Mouse (Mus musculus): Measurements from ENCODE around the gene Rreb1. TPM values are rescaled to one million over a fixed set of nuclear protein-coding genes. Genes with fewer than 3 reads are reported as not detected.

Rreb1 gene
- polyA plus RNA-seq (2017; shearing (Covaris generic)) = 17.0 TPM

DNA sequence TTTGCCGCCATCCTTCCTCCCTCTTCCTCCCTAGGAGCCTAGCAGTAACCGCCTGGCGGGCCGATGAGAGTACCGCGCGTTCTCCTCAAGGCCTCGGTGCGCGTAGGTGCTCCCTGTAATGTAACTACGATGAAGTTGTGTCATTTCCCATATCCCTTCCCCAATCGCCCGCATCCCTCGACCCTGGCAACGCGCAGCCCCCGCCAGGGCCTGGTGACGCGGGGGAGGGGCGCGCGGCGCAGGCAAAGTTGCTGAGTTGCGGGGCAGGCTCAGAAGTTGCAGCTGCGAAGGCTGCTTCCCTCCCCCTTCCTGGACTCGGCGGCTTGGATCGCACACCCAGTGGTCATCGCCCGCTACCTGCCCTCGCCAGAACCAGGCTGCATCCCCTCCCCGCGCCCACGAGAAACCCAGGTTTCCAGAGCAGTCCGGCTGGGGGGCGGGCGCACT, at the start of gene Rreb1:
Gene Rreb1 (plus strand): TSS at position 254 of the 447 bp plus-strand sequence.

DNA sequence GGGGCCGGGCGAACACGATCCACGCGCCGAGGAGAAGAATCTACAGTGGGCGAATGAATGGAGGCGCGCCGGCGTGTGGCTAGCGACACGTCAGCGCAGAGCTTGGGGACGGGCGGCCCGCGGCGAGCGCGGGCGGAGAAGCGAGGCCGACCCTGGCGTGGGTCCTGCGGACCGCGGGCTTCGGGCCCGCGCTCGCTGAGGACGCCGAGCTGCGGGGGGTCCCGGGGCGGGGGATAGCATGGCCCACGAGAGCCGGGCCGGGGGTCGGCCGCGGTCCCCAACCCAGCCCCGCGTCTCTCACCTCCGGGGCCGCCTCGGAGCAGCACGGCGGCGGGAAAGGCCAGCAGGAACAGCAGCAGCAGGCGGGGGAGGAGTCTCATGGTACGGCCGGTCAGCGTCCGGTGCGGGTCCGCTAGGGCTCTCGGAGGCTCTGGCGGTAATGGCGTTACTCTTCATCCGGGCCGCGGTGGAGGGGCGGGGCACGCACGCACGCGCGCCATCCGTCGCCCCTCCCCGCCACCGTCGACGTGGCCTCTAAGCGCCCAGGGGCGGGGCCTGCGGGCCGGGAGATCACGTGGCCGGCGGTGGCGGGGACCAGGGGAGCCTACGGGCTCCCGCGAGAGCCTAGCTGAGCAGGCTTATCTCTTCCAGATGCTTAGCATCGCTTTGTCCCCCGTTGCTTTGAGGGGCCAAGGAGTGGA, 215.7 kb downstream of the Rreb1 start, which contains the start of gene Ssr1:
Gene Ssr1 (minus strand): TSS at position 514 of the 701 bp plus-strand sequence.

Other genes starting within 250 kb of the Rreb1 start
- gene Ssr1, start 215.8 kb downstream of the Rreb1 start, polyA plus RNA-seq (2017; shearing (Covaris generic)) = 49.8 TPM